Mouse (Mus musculus): ENCODE measurements at regions not wholly inside any gene's neighbourhood (a gene's known extent, or its start where the extent isn't known, plus 50 kb on each side); places are given as distances from the start of the nearest gene placed in this dataset.

- Histone ChIP-seq H3K4me1 (ENCODE audit: control insufficient read depth, insufficient read depth, low read length) (no peaks in the 10 kb centered on the region), H3K4me2 (ENCODE audit: low read depth, low read length) (no peak overlapping the region), H3K9me3 (ENCODE audit: control insufficient read depth, low read length) (no peaks in the 10 kb centered on the region), H3K4me3 (ENCODE audit: low read length) (no peak overlapping the region), H3K36me3 (ENCODE audit: control insufficient read depth, insufficient read depth, low read length) (no peaks in the 10 kb centered on the region), H3K27me3 (replicated peaks; ENCODE audit: control insufficient read depth, insufficient read depth, low read length) (no peaks in the 10 kb centered on the region), H3K9ac (ENCODE audit: low read depth, low read length) (no peak overlapping the region), H3K27ac (ENCODE audit: low read length) (no peak overlapping the region)
- no peak for ATAC-seq
- 66% methylated on average over 1 of the region's 1 CpGs for WGBS
Measured at GRCm38 (mm10) chr13:6367661-6368060, 180.3 kb upstream of the Pitrm1 start.

DNA sequence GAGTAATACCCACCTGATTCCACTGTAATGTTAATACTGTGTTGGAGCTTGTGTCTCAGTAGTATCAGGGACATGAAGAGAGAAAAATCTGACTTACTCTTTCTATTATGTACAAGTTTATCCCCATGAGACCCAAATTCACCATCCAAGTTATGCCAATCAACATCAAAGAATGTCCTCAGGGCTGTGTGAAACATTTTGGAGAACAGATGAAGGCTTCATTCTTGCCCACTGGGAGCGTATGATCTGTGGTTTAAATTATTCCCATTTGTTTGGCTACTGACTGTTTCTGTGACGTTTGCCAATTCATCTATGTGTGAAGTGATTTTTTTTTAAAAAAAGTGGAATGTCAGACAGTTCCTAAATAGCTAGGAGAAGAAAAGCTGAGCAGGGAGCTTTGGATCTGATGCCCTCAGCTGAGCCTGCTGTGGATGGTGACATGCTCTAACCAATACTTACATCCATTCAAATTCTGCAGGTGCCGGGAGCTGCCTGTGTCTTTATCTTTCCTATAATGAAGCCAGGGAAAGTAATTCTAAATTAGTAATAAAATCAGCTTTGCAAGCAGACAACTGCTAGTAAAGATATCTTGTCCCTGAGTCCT is 173.3 kb upstream of the Pitrm1 start:
- H3K9ac ChIP-seq (ENCODE audit: low read depth, low read length), result no peak overlapping the region
- ATAC-seq, result no peak
- WGBS, result 82% methylated on average over 3 of the region's 3 CpGs

DNA sequence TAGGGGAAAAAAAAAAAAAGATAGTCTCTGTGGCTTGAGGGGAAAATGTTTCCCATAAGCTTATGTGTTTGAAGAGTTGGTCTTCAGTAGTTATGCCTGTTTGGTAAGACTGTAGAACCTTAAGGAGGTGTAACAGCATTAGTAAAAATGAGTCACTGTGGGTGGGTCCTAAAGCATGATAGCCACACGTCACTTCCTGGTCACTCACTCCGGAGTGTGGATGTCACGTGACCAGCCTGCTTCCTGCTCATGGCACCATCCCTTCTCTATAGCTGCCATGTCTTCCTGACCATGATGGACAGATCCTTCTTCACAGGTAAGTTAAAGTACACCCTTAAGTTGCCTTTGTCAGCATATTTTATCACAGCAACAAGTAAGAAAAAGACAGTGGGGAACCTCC is 170.0 kb upstream of the Pitrm1 start:
- H3K4me3 ChIP-seq (ENCODE audit: low read length), result no peak overlapping the region
- H3K27me3 ChIP-seq (replicated peaks; ENCODE audit: control insufficient read depth, insufficient read depth, low read length), result no peaks in the 10 kb centered on the region
- no peaks in the 10 kb centered on the region for H3K36me3 ChIP-seq (ENCODE audit: control insufficient read depth, insufficient read depth, low read length)
- no peaks in the 10 kb centered on the region for H3K4me1 ChIP-seq (ENCODE audit: control insufficient read depth, insufficient read depth, low read length)
- WGBS, result 84% methylated on average over 3 of the region's 3 CpGs
- no peaks in the 10 kb centered on the region for H3K9me3 ChIP-seq (ENCODE audit: control insufficient read depth, low read length)
- no peak overlapping the region for H3K4me2 ChIP-seq (ENCODE audit: low read depth, low read length)
- no peak for ATAC-seq
- H3K9ac ChIP-seq (ENCODE audit: low read depth, low read length), result no peak overlapping the region
- no peak overlapping the region for H3K27ac ChIP-seq (ENCODE audit: low read length)

More for the DNA sequence above, 173.3 kb upstream of the Pitrm1 start:
- Histone ChIP-seq H3K27me3 (replicated peaks; ENCODE audit: control insufficient read depth, insufficient read depth, low read length) (no peaks in the 10 kb centered on the region), H3K36me3 (ENCODE audit: control insufficient read depth, insufficient read depth, low read length) (no peaks in the 10 kb centered on the region), H3K4me1 (ENCODE audit: control insufficient read depth, insufficient read depth, low read length) (no peaks in the 10 kb centered on the region), H3K9me3 (ENCODE audit: control insufficient read depth, low read length) (no peaks in the 10 kb centered on the region), H3K4me3 (ENCODE audit: low read length) (no peak overlapping the region), H3K27ac (ENCODE audit: low read length) (no peak overlapping the region), H3K4me2 (ENCODE audit: low read depth, low read length) (no peak overlapping the region)

- H3K4me1 ChIP-seq (ENCODE audit: control insufficient read depth, insufficient read depth, low read length), result no peaks in the 10 kb centered on the region
- 60% methylated on average over 4 of the region's 5 CpGs for WGBS
- no peak overlapping the region for H3K4me2 ChIP-seq (ENCODE audit: low read depth, low read length)
- no peak overlapping the region for H3K27ac ChIP-seq (ENCODE audit: low read length)
- no peaks in the 10 kb centered on the region for H3K27me3 ChIP-seq (replicated peaks; ENCODE audit: control insufficient read depth, insufficient read depth, low read length)
- no peaks in the 10 kb centered on the region for H3K36me3 ChIP-seq (ENCODE audit: control insufficient read depth, insufficient read depth, low read length)
- no peak overlapping the region for H3K4me3 ChIP-seq (ENCODE audit: low read length)
- H3K9me3 ChIP-seq (ENCODE audit: control insufficient read depth, low read length), result no peaks in the 10 kb centered on the region
- no peak for ATAC-seq
- H3K9ac ChIP-seq (ENCODE audit: low read depth, low read length), result no peak overlapping the region
Measured at GRCm38 (mm10) chr13:6395562-6396223, 152.3 kb upstream of the Pitrm1 start.

DNA sequence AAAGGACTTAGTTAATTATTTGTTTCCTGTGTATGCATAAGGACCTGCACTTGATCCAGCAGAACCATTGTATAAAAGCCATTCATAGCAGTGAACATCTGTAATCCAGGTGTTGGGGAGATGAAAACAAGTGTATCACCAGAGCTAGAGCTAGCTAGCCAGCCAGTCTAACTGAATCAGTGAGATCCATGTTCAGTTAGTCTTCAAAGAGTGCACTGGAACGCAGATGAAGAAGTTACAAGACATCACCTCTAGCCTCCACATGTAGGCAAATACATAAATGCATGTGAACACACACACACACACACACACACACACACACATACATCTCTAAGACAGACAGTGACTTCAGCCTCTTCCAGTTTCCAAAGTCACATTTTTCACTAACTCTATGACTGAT is 150.3 kb upstream of the Pitrm1 start:
- no peaks in the 10 kb centered on the region for H3K4me1 ChIP-seq (ENCODE audit: control insufficient read depth, insufficient read depth, low read length)
- no peaks in the 10 kb centered on the region for H3K9me3 ChIP-seq (ENCODE audit: control insufficient read depth, low read length)
- no peaks in the 10 kb centered on the region for H3K36me3 ChIP-seq (ENCODE audit: control insufficient read depth, insufficient read depth, low read length)
- no peak overlapping the region for H3K27ac ChIP-seq (ENCODE audit: low read length)
- 97% methylated on average over 1 of the region's 1 CpGs for WGBS
- H3K4me2 ChIP-seq (ENCODE audit: low read depth, low read length), result no peak overlapping the region
- H3K9ac ChIP-seq (ENCODE audit: low read depth, low read length), result no peak overlapping the region
- ATAC-seq, result no peak
- H3K27me3 ChIP-seq (replicated peaks; ENCODE audit: control insufficient read depth, insufficient read depth, low read length), result no peaks in the 10 kb centered on the region
- no peak overlapping the region for H3K4me3 ChIP-seq (ENCODE audit: low read length)

GRCm38 (mm10) chr13:6431821-6432220 is 116.1 kb upstream of the Pitrm1 start:
- Histone ChIP-seq H3K4me1 (ENCODE audit: control insufficient read depth, insufficient read depth, low read length) (no peaks in the 10 kb centered on the region), H3K36me3 (ENCODE audit: control insufficient read depth, insufficient read depth, low read length) (no peaks in the 10 kb centered on the region), H3K27ac (ENCODE audit: low read length) (no peak overlapping the region), H3K4me3 (ENCODE audit: low read length) (no peak overlapping the region), H3K9me3 (ENCODE audit: control insufficient read depth, low read length) (no peaks in the 10 kb centered on the region), H3K9ac (ENCODE audit: low read depth, low read length) (no peak overlapping the region), H3K27me3 (replicated peaks; ENCODE audit: control insufficient read depth, insufficient read depth, low read length) (no peaks in the 10 kb centered on the region), H3K4me2 (ENCODE audit: low read depth, low read length) (no peak overlapping the region)
- WGBS, result 58% methylated on average over 4 of the region's 4 CpGs
- no peak for ATAC-seq

- Histone ChIP-seq H3K36me3 (ENCODE audit: control insufficient read depth, insufficient read depth, low read length) (no peaks in the 10 kb centered on the region), H3K4me3 (ENCODE audit: low read length) (no peak overlapping the region), H3K27ac (ENCODE audit: low read length) (no peak overlapping the region), H3K4me2 (ENCODE audit: low read depth, low read length) (no peak overlapping the region), H3K9ac (ENCODE audit: low read depth, low read length) (no peak overlapping the region), H3K27me3 (replicated peaks; ENCODE audit: control insufficient read depth, insufficient read depth, low read length) (no peaks in the 10 kb centered on the region), H3K4me1 (ENCODE audit: control insufficient read depth, insufficient read depth, low read length) (no peaks in the 10 kb centered on the region), H3K9me3 (ENCODE audit: control insufficient read depth, low read length) (no peaks in the 10 kb centered on the region)
- ATAC-seq, result no peak
Measured at GRCm38 (mm10) chr13:6446976-6447375, 101.0 kb upstream of the Pitrm1 start.

GRCm38 (mm10) chr13:6461363-6461762 is 86.6 kb upstream of the Pitrm1 start:
- Histone ChIP-seq H3K4me2 (ENCODE audit: low read depth, low read length) (no peak overlapping the region), H3K36me3 (ENCODE audit: control insufficient read depth, insufficient read depth, low read length) (no peaks in the 10 kb centered on the region), H3K9me3 (ENCODE audit: control insufficient read depth, low read length) (no peaks in the 10 kb centered on the region), H3K27me3 (replicated peaks; ENCODE audit: control insufficient read depth, insufficient read depth, low read length) (no peaks in the 10 kb centered on the region), H3K4me3 (ENCODE audit: low read length) (no peak overlapping the region), H3K4me1 (ENCODE audit: control insufficient read depth, insufficient read depth, low read length) (no peaks in the 10 kb centered on the region), H3K9ac (ENCODE audit: low read depth, low read length) (no peak overlapping the region), H3K27ac (ENCODE audit: low read length) (no peak overlapping the region)
- no peak for ATAC-seq
- 81% methylated on average over 6 of the region's 6 CpGs for WGBS

DNA sequence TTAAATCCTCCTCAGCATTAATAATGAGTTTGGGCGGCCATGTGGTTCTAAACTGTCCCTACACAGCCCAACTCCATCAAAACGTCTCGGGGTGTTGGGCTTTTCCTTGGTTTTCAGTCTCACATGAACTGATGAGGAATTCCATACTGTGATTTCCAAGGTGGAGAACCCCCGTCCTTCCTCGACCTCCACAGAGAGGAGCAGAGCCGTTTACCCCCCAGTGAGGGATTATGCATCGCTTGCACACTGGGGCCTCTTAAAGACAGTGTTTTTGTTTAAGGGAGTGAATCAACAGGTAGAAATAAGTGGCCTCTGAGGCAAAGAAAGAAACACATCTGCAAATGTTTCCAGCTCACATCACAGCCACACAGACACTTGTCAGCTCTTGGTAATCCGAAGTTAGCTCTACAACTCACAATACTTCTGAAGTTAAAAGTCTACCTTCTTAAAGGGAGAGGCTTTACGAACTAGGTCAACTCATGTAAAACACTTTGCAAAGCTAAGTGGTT is 82.0 kb upstream of the Pitrm1 start:
- 51% methylated on average over 9 of the region's 9 CpGs for WGBS
- Histone ChIP-seq H3K4me3 (ENCODE audit: low read length) (no peak overlapping the region), H3K27me3 (replicated peaks; ENCODE audit: control insufficient read depth, insufficient read depth, low read length) (no peaks in the 10 kb centered on the region), H3K4me2 (ENCODE audit: low read depth, low read length) (no peak overlapping the region), H3K9ac (ENCODE audit: low read depth, low read length) (no peak overlapping the region), H3K9me3 (ENCODE audit: control insufficient read depth, low read length) (no peaks in the 10 kb centered on the region), H3K4me1 (ENCODE audit: control insufficient read depth, insufficient read depth, low read length) (peaks cover 6% of the 10 kb centered on the region; the same call in 1 of the 2 replicates), H3K27ac (ENCODE audit: low read length) (no peak overlapping the region), H3K36me3 (ENCODE audit: control insufficient read depth, insufficient read depth, low read length) (no peaks in the 10 kb centered on the region)
- no peak for ATAC-seq
